Mouse (Mus musculus): Measurements from ENCODE around the gene Fam192a. TPM values are rescaled to one million over a fixed set of nuclear protein-coding genes. Genes with fewer than 3 reads are reported as not detected.

Fam192a gene
- total RNA-seq, 1 experiment from 2014 or later, result 119 TPM

DNA sequence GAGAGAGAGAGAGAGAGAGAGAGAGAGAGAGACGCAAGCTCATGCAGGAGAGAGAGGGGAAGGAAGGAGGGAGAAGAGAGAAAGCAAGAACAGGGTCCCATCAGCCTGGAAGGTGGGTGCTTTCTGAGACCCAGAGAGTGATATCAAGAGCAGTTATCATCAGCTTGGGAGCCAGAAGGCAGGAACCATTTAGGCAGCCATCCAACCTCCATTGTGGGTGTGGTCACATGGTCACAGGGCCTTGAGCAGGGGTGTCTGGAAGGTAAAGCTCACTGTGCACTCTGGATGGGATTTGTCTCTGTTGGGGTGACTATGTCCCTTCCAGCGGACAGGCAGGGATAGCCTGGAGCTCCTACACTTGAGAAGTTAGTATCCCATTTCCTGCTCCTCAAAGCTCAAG is 61.8 kb downstream of the Fam192a start:
- ATAC-seq (ENCODE audit: extremely low read depth, insufficient number of reproducible peaks, low FRiP score, poor library complexity, severe bottlenecking), result no peak

DNA sequence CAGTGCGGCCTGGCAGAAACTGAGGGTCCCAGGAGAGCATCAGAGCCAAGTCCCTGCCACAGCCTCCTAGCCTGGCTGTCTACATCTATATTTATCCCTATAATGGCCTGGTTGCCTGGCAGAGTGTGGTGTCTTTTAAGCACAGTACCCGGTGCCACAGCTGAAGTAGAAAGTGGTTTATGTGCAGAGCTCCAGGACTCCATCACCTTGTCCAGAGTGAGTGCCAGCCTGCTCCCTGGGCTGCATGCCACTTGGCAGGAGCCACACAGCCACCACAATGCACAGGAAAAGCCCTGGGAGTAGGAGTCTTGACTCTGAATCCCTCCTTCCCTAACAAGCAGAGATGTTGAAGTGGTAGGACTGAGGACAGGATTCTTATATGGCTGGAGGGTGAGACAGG is 64.3 kb downstream of the Fam192a start:
- ATAC-seq (ENCODE audit: extremely low read depth, insufficient number of reproducible peaks, low FRiP score, poor library complexity, severe bottlenecking), result no peak

DNA sequence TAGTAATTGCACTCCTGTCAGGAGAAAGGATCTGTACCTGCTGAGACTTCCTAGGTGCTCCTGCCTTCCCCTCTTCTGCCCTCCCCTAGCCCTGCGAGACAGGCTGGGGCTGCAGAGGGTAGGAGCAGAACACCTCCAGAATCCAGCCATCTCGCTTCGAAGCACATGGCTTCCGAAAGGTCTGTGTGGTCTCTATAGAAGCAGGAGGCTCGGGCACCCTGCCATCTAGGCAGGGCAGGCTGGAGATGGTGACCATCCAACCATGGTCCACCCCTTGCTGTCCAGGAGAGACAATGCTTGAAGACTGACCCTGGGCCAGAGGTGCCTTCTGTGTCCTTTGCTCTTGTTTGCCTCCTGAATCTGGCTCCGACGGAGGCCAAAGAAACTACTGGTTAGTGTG is 66.2 kb downstream of the Fam192a start:
- no peak for ATAC-seq (ENCODE audit: extremely low read depth, insufficient number of reproducible peaks, low FRiP score, poor library complexity, severe bottlenecking)

DNA sequence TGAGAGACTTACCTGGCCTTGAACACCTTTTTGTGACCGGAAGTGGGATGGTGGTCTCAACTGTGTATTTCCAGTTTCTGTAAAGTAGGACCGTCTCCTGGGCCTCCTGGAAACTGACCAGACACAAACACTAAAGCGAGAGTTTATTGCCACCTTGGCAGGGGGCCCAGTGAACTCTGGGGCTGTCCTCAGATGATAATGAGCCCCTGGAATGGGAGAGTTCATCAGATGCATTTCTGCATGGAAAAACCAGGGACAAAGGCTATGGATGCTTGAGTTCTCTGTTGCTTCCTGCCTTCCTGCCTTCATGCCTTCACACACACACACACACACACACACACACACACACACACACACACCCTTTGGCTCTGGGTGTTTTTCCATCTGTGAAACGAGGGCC is 67.2 kb downstream of the Fam192a start:
- no peak for ATAC-seq (ENCODE audit: extremely low read depth, insufficient number of reproducible peaks, low FRiP score, poor library complexity, severe bottlenecking)

DNA sequence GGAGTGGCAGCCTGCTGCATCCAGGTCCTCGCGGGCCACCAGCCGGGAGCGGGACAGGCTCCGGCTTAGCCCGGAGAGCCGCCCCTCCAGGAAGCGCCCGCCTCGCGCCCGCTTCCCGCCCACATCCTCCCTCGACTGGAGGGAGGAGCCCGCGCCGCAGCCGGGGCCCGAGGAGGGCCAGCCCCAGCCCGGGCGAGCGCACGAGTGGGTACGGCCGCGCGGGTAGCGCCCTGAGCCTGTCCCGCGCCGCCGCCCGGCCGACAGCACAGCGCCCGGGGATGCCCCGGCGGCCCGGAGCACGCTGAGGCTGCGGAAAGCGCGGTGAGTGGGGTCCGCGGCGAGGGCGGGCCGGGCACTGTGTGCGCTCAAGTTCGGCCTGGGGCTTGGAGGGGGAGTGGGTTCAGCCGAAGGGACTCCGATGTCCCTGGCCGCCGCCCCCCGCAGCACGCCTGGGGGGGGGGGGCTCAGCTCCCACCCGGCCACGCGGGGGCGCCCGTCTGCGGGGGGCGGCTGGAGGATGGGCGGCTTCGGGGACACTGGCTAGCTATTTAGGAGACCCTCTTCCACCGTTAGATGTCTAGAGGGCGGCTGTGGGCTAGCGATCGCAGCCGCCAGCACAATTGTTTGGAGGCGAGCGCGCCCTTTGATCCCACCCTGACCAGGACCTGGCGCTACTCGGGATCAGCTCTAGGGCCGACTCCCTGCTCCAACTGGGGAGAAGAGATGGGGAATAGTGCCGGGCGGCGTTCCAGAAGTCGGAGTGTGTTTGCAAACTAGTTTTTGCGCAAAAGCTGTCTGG is 68.7 kb downstream of the Fam192a start, which contains the start of gene Cpne2:
Gene Cpne2 (plus strand): TSS at position 118 of the 799 bp plus-strand sequence.
- peak; percentile 53 for ATAC-seq (ENCODE audit: extremely low read depth, insufficient number of reproducible peaks, low FRiP score, poor library complexity, severe bottlenecking)

DNA sequence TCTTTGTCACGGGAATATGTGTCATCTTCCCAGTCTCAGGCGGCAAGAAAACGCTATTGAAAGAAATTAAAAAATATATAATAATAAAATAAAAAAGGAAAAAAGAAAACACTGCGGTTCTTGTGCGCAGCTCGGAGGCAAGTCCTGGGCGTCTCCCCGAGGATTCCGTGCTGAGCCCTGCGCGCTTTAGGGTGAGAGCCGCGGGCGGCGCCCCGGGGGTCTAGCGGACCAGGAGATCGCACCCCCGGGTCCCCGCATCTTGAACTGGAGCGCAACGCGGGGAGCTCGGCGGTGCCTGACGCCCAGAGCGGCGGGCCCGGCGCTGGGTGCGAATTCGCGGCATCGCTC is 69.3 kb downstream of the Fam192a start:
- ATAC-seq (ENCODE audit: extremely low read depth, insufficient number of reproducible peaks, low FRiP score, poor library complexity, severe bottlenecking), result no peak

DNA sequence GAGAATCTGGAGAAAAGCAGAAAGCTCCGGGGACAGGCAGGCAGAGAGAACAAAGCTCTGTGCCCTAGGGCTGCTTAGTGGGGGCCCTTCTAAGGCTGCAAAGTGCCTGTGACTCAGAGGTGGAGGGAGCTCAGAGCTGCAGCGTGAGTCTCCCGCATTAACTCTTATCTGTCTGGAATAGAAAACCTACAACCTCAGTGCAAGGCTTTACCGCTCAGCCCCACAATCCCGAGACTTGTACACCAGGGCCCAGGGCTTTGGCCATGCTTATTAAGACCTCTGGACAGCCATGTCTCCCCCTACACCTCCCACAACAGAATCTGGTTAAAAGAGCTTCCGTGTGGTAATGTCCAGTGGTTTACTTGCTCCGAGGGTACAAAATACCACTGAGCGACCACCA is 69.8 kb downstream of the Fam192a start:
- ATAC-seq (ENCODE audit: extremely low read depth, insufficient number of reproducible peaks, low FRiP score, poor library complexity, severe bottlenecking), result no peak

DNA sequence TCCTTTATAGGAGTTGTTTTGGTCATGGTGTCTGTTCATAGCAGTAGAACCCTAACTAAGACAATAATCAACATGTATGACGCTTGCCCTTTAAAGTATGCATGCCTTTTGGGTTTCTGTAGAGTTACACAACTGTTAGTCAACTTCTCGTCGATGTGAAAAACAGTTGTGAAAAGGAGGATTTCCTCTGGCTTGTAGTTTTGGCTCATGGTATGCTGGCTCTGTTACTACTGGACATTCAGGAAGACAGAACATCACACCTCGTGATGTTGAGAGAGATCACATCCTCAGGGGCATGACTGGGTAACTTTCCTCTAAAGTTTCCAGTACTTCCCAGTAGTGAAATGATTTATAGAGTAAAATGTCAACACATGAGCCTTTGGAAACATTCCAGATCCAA is 71.2 kb downstream of the Fam192a start:
- ATAC-seq (ENCODE audit: extremely low read depth, insufficient number of reproducible peaks, low FRiP score, poor library complexity, severe bottlenecking), result no peak

DNA sequence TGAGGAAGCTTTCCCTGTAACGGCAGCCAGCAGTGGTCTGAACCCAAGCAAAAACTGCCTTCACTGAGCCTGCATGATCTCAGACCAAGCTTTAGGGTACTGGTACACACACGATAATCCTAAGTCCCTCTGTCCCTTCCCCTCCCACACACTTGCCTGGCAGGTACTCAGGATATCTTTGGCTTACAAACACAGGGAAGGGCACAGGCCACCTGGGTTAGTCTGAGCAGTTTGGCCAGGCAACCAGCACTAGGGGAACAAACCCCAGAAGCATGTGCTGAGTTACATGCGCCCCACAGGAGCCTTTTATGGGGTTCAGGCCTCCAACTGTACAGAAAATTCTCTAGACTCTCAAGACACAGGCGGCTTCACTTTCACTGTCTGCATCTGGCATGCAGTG is 71.9 kb downstream of the Fam192a start:
- no peak for ATAC-seq (ENCODE audit: extremely low read depth, insufficient number of reproducible peaks, low FRiP score, poor library complexity, severe bottlenecking)

DNA sequence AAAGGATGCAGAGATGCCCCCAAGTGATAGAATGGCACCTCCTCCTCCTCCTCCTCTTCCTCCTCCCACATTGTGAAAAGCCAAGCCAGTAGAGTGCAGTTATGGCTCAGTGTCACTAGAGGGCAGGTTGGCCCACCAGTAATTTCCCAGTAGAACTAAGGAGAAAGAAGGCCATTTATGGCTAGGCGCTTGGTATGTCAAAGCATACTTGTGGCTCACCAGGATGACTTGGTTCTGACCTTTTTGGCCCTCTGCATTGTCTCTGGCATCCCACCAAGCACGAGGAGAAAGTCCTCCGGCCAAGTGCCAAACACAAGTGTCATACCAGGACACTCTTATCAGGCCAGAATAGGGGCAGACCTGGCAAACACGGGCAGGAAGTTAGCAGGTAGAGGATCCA is 73.6 kb downstream of the Fam192a start:
- no peak for ATAC-seq (ENCODE audit: extremely low read depth, insufficient number of reproducible peaks, low FRiP score, poor library complexity, severe bottlenecking)

DNA sequence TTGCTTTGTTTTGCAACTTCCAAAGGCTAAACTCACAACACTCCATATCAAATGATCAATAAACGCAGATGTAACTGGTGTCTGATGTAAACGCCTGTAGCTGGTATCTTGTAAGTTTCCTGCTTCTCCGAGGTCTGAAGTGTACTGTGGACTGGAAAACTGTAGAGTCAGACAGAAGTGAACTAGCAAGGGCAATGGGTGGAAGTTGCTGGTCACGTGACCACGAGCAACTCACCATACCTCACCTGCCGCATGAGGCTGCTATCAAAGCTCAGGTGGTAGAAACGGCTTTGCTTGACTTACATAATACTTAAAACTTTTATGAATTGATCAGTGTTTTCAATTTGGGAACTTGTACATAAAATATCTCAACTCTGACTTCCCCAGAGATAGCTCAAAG is 74.6 kb downstream of the Fam192a start:
- no peak for ATAC-seq (ENCODE audit: extremely low read depth, insufficient number of reproducible peaks, low FRiP score, poor library complexity, severe bottlenecking)

DNA sequence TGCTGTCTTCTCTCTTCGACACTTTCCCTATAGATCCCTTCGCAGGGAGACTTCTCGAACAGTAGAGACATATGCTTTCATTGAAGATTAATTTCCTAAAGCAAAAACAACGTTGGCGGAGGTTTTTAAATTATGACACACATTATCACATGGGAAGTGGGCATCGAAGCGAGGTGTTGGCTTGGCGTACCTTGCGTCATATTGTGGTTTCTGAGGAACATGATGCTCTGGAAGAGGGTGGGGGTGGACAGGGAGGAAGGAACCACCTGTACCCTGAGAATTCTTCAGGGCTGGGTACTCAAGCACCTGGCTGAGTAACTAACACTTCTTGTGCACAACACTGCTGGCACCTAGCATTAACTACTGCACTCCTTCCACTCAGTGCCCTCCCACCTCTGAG is 77.2 kb downstream of the Fam192a start:
- ATAC-seq (ENCODE audit: extremely low read depth, insufficient number of reproducible peaks, low FRiP score, poor library complexity, severe bottlenecking), result peak; percentile 75

Other genes with a start within 250 kb of the Fam192a start
- 142 and 154 TPM in 2 replicates for gene Herpud1, start 215.6 kb downstream of the Fam192a start, total RNA-seq (2017)
- gene Nlrc5, start 167.6 kb downstream of the Fam192a start, total RNA-seq (2017), result 64.4 and 66.7 TPM in 2 replicates
- gene Cpne2, start 69.0 kb downstream of the Fam192a start, total RNA-seq (2017), result 35.5 and 37.4 TPM in 2 replicates
- 38.4 and 44.0 TPM in 2 replicates for gene Rspry1, start 60 bp downstream of the Fam192a start, total RNA-seq (2017)
- 83.4 and 139 TPM in 2 replicates for gene Arl2bp, start 64.6 kb upstream of the Fam192a start, total RNA-seq (2017)
- gene Pllp, start 94.3 kb upstream of the Fam192a start, total RNA-seq (2017), result 0.25 and 0.81 TPM in 2 replicates
- not detected in 2 replicates for gene Ccl22, start 143.6 kb upstream of the Fam192a start, total RNA-seq (2017)
- gene Cx3cl1, start 170.0 kb upstream of the Fam192a start, total RNA-seq (2017), result not detected in 2 replicates
- gene Ccl17, start 208.5 kb upstream of the Fam192a start, total RNA-seq (2017), result not detected in 2 replicates
- gene Coq9, start 236.3 kb upstream of the Fam192a start, total RNA-seq (2017), result 29.4 and 29.7 TPM in 2 replicates
- 25.2 and 26.1 TPM in 2 replicates for gene Ciapin1, start 236.4 kb upstream of the Fam192a start, total RNA-seq (2017)

Measured in neutrophil, adult 5-6 weeks (primary cell).